Mouse (Mus musculus) CH12.LX (cell line): ENCODE measurements around the gene Cfap61. TPM values are rescaled to one million over a fixed set of nuclear protein-coding genes. Genes with fewer than 3 reads are reported as not detected.

Experiments used
- DNase-seq: peaks from one replicate; pipeline ENCODE4 v3.0.0-alpha.2; 2013; ENCODE audit errors: extremely low read depth
- H3K27ac ChIP-seq: 2 replicates; pipeline ENCODE4 v1.5.1; 2012; ENCODE audit warnings: low read depth, mild to moderate bottlenecking, control low read depth, moderate library complexity; ENCODE audit not compliant: insufficient read depth
- H3K27me3 ChIP-seq: replicated peaks from 2 replicates; pipeline ENCODE3; 2012; ENCODE audit warnings: inconsistent platforms
- H3K36me3 ChIP-seq, 2 experiments: replicated peaks in 1 of 2; 2 replicates each; pipeline versions ENCODE3 to v1.6.1; 2012; ENCODE audit warnings: inconsistent platforms in 1 of 2, low read length in 1 of 2, mild to moderate bottlenecking in 1 of 2, mixed read lengths in 1 of 2, moderate library complexity in 1 of 2; ENCODE audit not compliant: control insufficient read depth in 1 of 2, insufficient read depth in 1 of 2
- H3K4me1 ChIP-seq, 2 experiments: 2 replicates each; pipeline ENCODE4 v1.6.1; 2012; ENCODE audit warnings: inconsistent platforms in 1 of 2, moderate library complexity in 1 of 2; ENCODE audit not compliant: insufficient read depth in 2 of 2, control insufficient read depth in 1 of 2
- H3K4me2 ChIP-seq: 2 replicates; pipeline ENCODE4 v1.6.1; 2012; ENCODE audit warnings: low read depth, mild to moderate bottlenecking, control low read depth; ENCODE audit not compliant: poor library complexity, insufficient read depth, severe bottlenecking
- H3K4me3 ChIP-seq, 3 experiments: fragments of 150-350 bp in 1 of 3; sonication (generic) in 1 of 3; replicated peaks in 1 of 3; 2 replicates each; pipeline versions ENCODE3 to v1.5.1; 2011 to 2012; ENCODE audit warnings: low read depth in 2 of 3, low read length in 2 of 3, mild to moderate bottlenecking in 2 of 3, moderate library complexity in 2 of 3, control low read depth in 1 of 3, improper control_type of control experiment in 1 of 3, inconsistent platforms in 1 of 3, mixed read lengths in 1 of 3; ENCODE audit not compliant: poor library complexity in 1 of 3
- H3K79me2 ChIP-seq: replicated peaks from 2 replicates; pipeline ENCODE4 v1.6.1; 2012; ENCODE audit warnings: mild to moderate bottlenecking, moderate library complexity; ENCODE audit not compliant: control insufficient read depth, poor library complexity, insufficient read depth, severe bottlenecking; ENCODE audit errors: extremely low read depth
- H3K9ac ChIP-seq: 2 replicates; pipeline ENCODE4 v1.6.1; 2012; ENCODE audit warnings: low read depth, mild to moderate bottlenecking, control low read depth, moderate library complexity; ENCODE audit not compliant: insufficient read depth
- H3K9me3 ChIP-seq: replicated peaks from 2 replicates; pipeline ENCODE3; 2012; ENCODE audit warnings: low read length, inconsistent platforms, mixed read lengths
- CHD1 ChIP-seq: IDR thresholded peaks from 2 replicates; pipeline ENCODE4 v1.6.1; 2012; ENCODE audit warnings: low read depth, low read length, improper control_type of control experiment, inconsistent platforms
- CTCF ChIP-seq, 2 experiments: IDR thresholded peaks in 1 of 2; conservative IDR thresholded peaks in 1 of 2; 2 replicates each; pipeline ENCODE4 v1.5.1; 2011 to 2012; ENCODE audit warnings: low read depth in 2 of 2, low read length in 2 of 2, improper control_type of control experiment in 1 of 2, inconsistent platforms in 1 of 2, mild to moderate bottlenecking in 1 of 2, moderate library complexity in 1 of 2
- E2F4 ChIP-seq: IDR thresholded peaks from 2 replicates; pipeline ENCODE4 v1.6.1; 2011; ENCODE audit warnings: low read depth, low read length, improper control_type of control experiment; ENCODE audit not compliant: insufficient replicate concordance
- ELF1 ChIP-seq: IDR thresholded peaks from 2 replicates; pipeline ENCODE4 v1.6.1; 2014; ENCODE audit warnings: low read depth, mild to moderate bottlenecking, inconsistent platforms, low read length, improper control_type of control experiment
- GABPA ChIP-seq: IDR thresholded peaks from 2 replicates; pipeline ENCODE4 v1.6.1; 2012; ENCODE audit warnings: low read depth, low read length, improper control_type of control experiment, inconsistent platforms; ENCODE audit not compliant: insufficient replicate concordance
- HCFC1 ChIP-seq: IDR thresholded peaks from 2 replicates; pipeline ENCODE4 v1.6.1; 2012; ENCODE audit warnings: low read depth, mild to moderate bottlenecking, inconsistent platforms, low read length, improper control_type of control experiment
- JUN ChIP-seq: IDR thresholded peaks from 2 replicates; pipeline ENCODE4 v1.6.1; 2011; ENCODE audit warnings: low read depth, mild to moderate bottlenecking, low read length, improper control_type of control experiment, moderate library complexity; ENCODE audit not compliant: insufficient read depth
- JUND ChIP-seq: conservative IDR thresholded peaks from 2 replicates; pipeline ENCODE4 v1.6.1; 2011; ENCODE audit warnings: low read depth, low read length, improper control_type of control experiment
- MAFK ChIP-seq: IDR thresholded peaks from 2 replicates; pipeline ENCODE4 v1.6.1; 2011; ENCODE audit warnings: low read length, improper control_type of control experiment; ENCODE audit not compliant: insufficient replicate concordance
- MEF2A ChIP-seq: IDR thresholded peaks from 2 replicates; pipeline ENCODE4 v1.6.1; 2014; ENCODE audit warnings: low read depth, mild to moderate bottlenecking, inconsistent platforms, low read length, improper control_type of control experiment, borderline replicate concordance
- NELFE ChIP-seq: IDR thresholded peaks from 2 replicates; pipeline ENCODE4 v1.6.1; 2011; ENCODE audit warnings: low read depth, low read length, improper control_type of control experiment
- POLR2AphosphoS2 ChIP-seq: IDR thresholded peaks from 2 replicates; pipeline ENCODE4 v1.6.1; 2011; ENCODE audit warnings: low read depth, low read length, improper control_type of control experiment
- RCOR1 ChIP-seq: conservative IDR thresholded peaks from 2 replicates; pipeline ENCODE4 v1.6.1; 2012; ENCODE audit warnings: low read depth, mild to moderate bottlenecking, inconsistent platforms, low read length, improper control_type of control experiment
- SMC3 ChIP-seq: IDR thresholded peaks from 2 replicates; pipeline ENCODE4 v1.6.1; 2011; ENCODE audit warnings: low read depth, low read length, improper control_type of control experiment
- TCF12 ChIP-seq: IDR thresholded peaks from 2 replicates; pipeline ENCODE4 v1.6.1; 2014; ENCODE audit warnings: low read depth, mild to moderate bottlenecking, inconsistent platforms, low read length, improper control_type of control experiment
- UBTF ChIP-seq: IDR thresholded peaks from 2 replicates; pipeline ENCODE4 v1.6.1; 2012; ENCODE audit warnings: low read depth, mild to moderate bottlenecking, inconsistent platforms, low read length, improper control_type of control experiment, moderate library complexity
- USF1 ChIP-seq: IDR thresholded peaks from 2 replicates; pipeline ENCODE4 v1.6.1; 2014; ENCODE audit warnings: low read depth, mild to moderate bottlenecking, inconsistent platforms, low read length, improper control_type of control experiment
- USF2 ChIP-seq: conservative IDR thresholded peaks from 2 replicates; pipeline ENCODE4 v1.6.1; 2011; ENCODE audit warnings: low read depth, low read length, improper control_type of control experiment
- ZMIZ1 ChIP-seq: IDR thresholded peaks from 2 replicates; pipeline ENCODE4 v1.6.1; 2012; ENCODE audit warnings: low read depth, mild to moderate bottlenecking, inconsistent platforms, low read length, improper control_type of control experiment
- ZNF384 ChIP-seq: IDR thresholded peaks from 2 replicates; pipeline ENCODE4 v1.6.1; 2012; ENCODE audit warnings: low read depth, low read length, improper control_type of control experiment, inconsistent platforms
- dilution Hi-C: fragments of 300-500 bp; cut with MboI; formaldehyde crosslinking; loops from 2 replicates; pipeline ENCODE4 v1.14.3; 2020; ENCODE audit warnings: low sequenced_read_pairs; ENCODE audit not compliant: extremely low pct_unique_long_range_greater_than_20kb, extremely low pct_ligation_motif_present
- in situ Hi-C: fragments of 300-500 bp; cut with MboI; formaldehyde crosslinking; loops from 3 replicates; pipeline ENCODE4 v1.14.3; 2019; ENCODE audit warnings: low sequenced_read_pairs, low pct_ligation_motif_present, low pct_unique_long_range_greater_than_20kb, mixed read lengths
- polyA plus RNA-seq: library from polyadenylated mRNA; unstranded; fragments of >175 nt; gene quantifications from 2 replicates; pipeline ENCODE4 v1.2.1, GENCODE M21; 2012; ENCODE audit warnings: low read depth; ENCODE audit not compliant: insufficient read length
- total RNA-seq, 2 experiments: library from RNA; depleted of rRNA; stranded (reverse); fragments of 300-350 nt in 1 of 2; fragments of >200 nt in 1 of 2; gene quantifications; 2 replicates each; pipeline ENCODE4 v1.2.3; 2012 to 2014

Gene Cfap61
- total and polyA plus RNA-seq, 3 experiments: 0.34 TPM; not detected in 2

- no peak for DNase-seq
- H3K9me3 ChIP-seq: no peaks in the 10 kb centered on the region
- dilution Hi-C loops (no loop called here), in situ Hi-C loops (no loop called here)
- no peak overlapping the region for H3K4me3 ChIP-seq
- H3K4me2 ChIP-seq: no peak overlapping the region
- TF ChIP-seq UBTF (no peak), USF1 (no peak), ELF1 (no peak), USF2 (no peak), ZMIZ1 (no peak), POLR2AphosphoS2 (no peak), E2F4 (no peak), MAFK (no peak), RCOR1 (no peak), SMC3 (no peak), TCF12 (no peak), CHD1 (no peak), GABPA (no peak), JUN (no peak), HCFC1 (no peak), JUND (no peak)
- no peaks in the 10 kb centered on the region for H3K27me3 ChIP-seq
- no peak overlapping the region for H3K27ac ChIP-seq
- H3K4me1 ChIP-seq: peaks cover 0 to 21% of the 10 kb centered on the region in 2 experiments; a peak in 2 of 4 replicates
- H3K9ac ChIP-seq: no peak overlapping the region
- H3K79me2 ChIP-seq: no peaks in the 10 kb centered on the region
- H3K36me3 ChIP-seq: no peaks in the 10 kb centered on the region
Measured at GRCm38 (mm10) chr2:146134275-146134674, 199.7 kb downstream of the Cfap61 start.

- in situ Hi-C loops (no loop called here), dilution Hi-C loops (no loop called here)
- no peak for DNase-seq
- Histone ChIP-seq H3K79me2 (no peaks in the 10 kb centered on the region), H3K4me3 (no peak overlapping the region), H3K36me3 (no peaks in the 10 kb centered on the region), H3K9ac (no peak overlapping the region), H3K4me1 (no peaks in the 10 kb centered on the region), H3K27me3 (no peaks in the 10 kb centered on the region), H3K27ac (no peak overlapping the region)
- TF ChIP-seq MEF2A: no peak
- TF ChIP-seq POLR2AphosphoS2: no peak
- no peak for TF ChIP-seq CTCF (conservative IDR thresholded peaks at IDR 0.05 in 1 of 2, IDR thresholded peaks at IDR 0.05 in 1 of 2; ENCODE audit: low read depth in 2 of 2, low read length in 2 of 2)
- TF ChIP-seq ZNF384: no peak
- no peak for TF ChIP-seq NELFE
- TF ChIP-seq, all 38 proteins: peak for 0
- Histone ChIP-seq H3K9me3 (peaks cover 6% of the 10 kb centered on the region), H3K4me2 (no peak overlapping the region)
Measured at GRCm38 (mm10) chr2:146140711-146141110, 206.1 kb downstream of the Cfap61 start.
